Mouse (Mus musculus): ENCODE results near the gene AI413582. TPM values are rescaled to one million over a fixed set of nuclear protein-coding genes. Genes with fewer than 3 reads are reported as not detected.

Gene AI413582
- polyA plus RNA-seq, 1 experiment = 85.6 TPM

DNA sequence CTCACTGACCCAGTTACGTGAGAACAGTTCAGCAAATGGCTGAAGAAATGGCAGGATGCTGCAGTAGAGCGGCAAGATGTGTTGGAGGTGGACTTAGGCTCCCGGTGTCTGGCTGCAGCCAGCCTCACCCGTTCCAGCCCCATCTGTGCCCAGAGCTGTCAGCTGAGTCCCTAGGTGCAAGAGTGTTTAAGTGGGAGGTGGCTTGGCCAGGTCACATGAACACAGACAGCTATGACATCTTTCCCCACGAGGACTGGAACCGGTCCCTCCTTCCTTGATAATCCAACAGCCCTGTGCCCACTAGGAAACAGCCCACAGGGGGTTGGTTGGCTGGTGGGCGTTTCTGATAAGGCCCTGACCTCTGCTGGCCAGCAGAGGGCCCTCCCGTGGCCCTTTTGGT, 37.5 kb downstream of the AI413582 start:
- Histone ChIP-seq H3K4me3 (ENCODE audit: insufficient read depth, low read length) (no peak overlapping the region), H3K27ac (ENCODE audit: insufficient read depth, low read depth, low read length) (no peak overlapping the region), H3K4me1 (ENCODE audit: control insufficient read depth, insufficient read depth, low read length) (peaks cover 6% of the 10 kb centered on the region)
- TF ChIP-seq CTCF (IDR thresholded peaks at IDR 0.05; ENCODE audit: low read depth, low read length) (peak; percentile 41; the same call in 1 of the 2 replicates), POLR2A (IDR thresholded peaks at IDR 0.05; ENCODE audit: borderline replicate concordance, low read depth, low read length) (no peak)

GRCm38 (mm10) chr17:27527188-27527587, 38.4 kb downstream of the AI413582 start:
- Histone ChIP-seq H3K4me3 (ENCODE audit: insufficient read depth, low read length) (no peak overlapping the region), H3K4me1 (ENCODE audit: control insufficient read depth, insufficient read depth, low read length) (peaks cover 6% of the 10 kb centered on the region), H3K27ac (ENCODE audit: insufficient read depth, low read depth, low read length) (0 out of 2 replicates have a peak overlapping the region, but pooled peaks have one; percentile 13)
- TF ChIP-seq CTCF (IDR thresholded peaks at IDR 0.05; ENCODE audit: low read depth, low read length) (no peak), POLR2A (IDR thresholded peaks at IDR 0.05; ENCODE audit: borderline replicate concordance, low read depth, low read length) (no peak)

DNA sequence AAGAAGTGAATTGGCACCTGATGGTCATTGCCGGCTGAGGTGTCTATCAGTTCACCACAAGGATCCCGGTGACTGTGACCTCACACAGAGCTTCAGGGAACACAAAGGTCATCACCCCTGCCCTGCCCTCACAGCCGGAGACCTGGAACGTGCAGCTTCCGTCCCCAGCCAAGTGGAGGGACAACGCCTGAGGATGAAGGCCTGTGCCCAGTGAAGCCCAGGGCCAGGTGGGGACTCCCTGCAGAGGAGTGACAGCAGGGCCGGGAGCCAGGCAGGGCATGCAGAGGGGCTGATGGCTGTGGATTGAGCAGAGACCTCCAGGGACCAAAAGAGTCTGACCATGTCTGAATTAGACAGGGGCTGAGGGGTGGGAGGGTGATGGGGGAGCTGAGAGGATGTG, 42.4 kb downstream of the AI413582 start:
- Histone ChIP-seq H3K27ac (ENCODE audit: insufficient read depth, low read depth, low read length) (no peak overlapping the region), H3K4me3 (ENCODE audit: insufficient read depth, low read length) (no peak overlapping the region), H3K4me1 (ENCODE audit: control insufficient read depth, insufficient read depth, low read length) (peaks cover 6% of the 10 kb centered on the region)
- TF ChIP-seq POLR2A (IDR thresholded peaks at IDR 0.05; ENCODE audit: borderline replicate concordance, low read depth, low read length) (no peak), CTCF (IDR thresholded peaks at IDR 0.05; ENCODE audit: low read depth, low read length) (no peak)

DNA sequence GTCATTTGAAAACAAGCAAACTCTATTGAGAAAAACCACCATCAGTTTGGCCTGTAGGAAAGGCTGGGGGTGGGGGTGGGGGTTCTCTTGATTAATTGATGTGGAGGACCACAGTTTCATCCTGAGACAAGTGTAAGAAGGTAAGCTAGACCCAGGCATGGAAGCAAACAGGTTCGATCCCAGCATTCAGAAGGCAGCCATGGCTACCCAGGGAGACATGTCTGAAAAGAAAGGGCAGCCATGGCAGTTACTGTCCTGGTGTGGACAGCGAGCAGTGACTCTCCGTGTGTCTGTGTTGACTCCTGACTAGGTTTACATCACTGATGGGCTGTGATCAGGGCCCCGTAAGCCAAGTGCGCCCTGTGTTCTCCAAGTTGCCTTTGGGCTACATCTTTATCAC, 44.3 kb downstream of the AI413582 start, which contains the start of gene Grm4:
Grm4 (minus strand) TSS at position 101 of the 400 bp plus-strand sequence.
- Histone ChIP-seq H3K4me1 (ENCODE audit: control insufficient read depth, insufficient read depth, low read length) (no peaks in the 10 kb centered on the region), H3K4me3 (ENCODE audit: insufficient read depth, low read length) (no peak within 1 kb of the TSS), H3K27ac (ENCODE audit: insufficient read depth, low read depth, low read length) (no peak within 1 kb of the TSS)
- TF ChIP-seq CTCF (IDR thresholded peaks at IDR 0.05; ENCODE audit: low read depth, low read length) (no peak), POLR2A (IDR thresholded peaks at IDR 0.05; ENCODE audit: borderline replicate concordance, low read depth, low read length) (no peak)

DNA sequence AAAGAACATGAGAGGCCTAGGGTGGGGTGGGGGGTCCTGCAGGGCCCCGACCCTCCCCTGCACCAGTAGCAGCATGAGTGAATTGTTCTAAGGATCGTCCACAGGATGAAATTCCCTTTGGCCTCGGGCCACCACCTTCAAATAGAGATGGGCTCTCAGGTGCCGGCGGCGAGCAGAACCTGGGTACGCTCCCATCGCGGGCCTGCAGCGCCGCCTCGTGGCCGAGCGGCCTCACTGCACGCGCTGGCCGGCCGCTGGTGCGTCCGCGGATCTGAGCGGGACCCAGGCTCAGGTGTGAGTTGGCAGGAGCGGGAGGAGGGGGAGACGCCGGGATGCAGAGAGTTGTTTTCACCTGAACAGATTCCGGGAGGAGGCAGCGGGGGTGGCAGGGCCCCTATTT, 45.0 kb downstream of the AI413582 start:
- no peak overlapping the region for H3K4me3 ChIP-seq (ENCODE audit: insufficient read depth, low read length)
- no peak for TF ChIP-seq POLR2A (IDR thresholded peaks at IDR 0.05; ENCODE audit: borderline replicate concordance, low read depth, low read length)
- TF ChIP-seq CTCF (IDR thresholded peaks at IDR 0.05; ENCODE audit: low read depth, low read length) = peak; percentile 93
- H3K27ac ChIP-seq (ENCODE audit: insufficient read depth, low read depth, low read length) = no peak overlapping the region
- no peaks in the 10 kb centered on the region for H3K4me1 ChIP-seq (ENCODE audit: control insufficient read depth, insufficient read depth, low read length)

GRCm38 (mm10) chr17:27518700-27519595, 46.6 kb downstream of the AI413582 start:
- H3K4me3 ChIP-seq (ENCODE audit: insufficient read depth, low read length) = no peak overlapping the region
- no peak overlapping the region for H3K27ac ChIP-seq (ENCODE audit: insufficient read depth, low read depth, low read length)
- H3K4me1 ChIP-seq (ENCODE audit: control insufficient read depth, insufficient read depth, low read length) = no peaks in the 10 kb centered on the region
- TF ChIP-seq POLR2A (IDR thresholded peaks at IDR 0.05; ENCODE audit: borderline replicate concordance, low read depth, low read length) (no peak), CTCF (IDR thresholded peaks at IDR 0.05; ENCODE audit: low read depth, low read length) (no peak)

GRCm38 (mm10) chr17:27518296-27518695, 47.3 kb downstream of the AI413582 start:
- H3K4me1 ChIP-seq (ENCODE audit: control insufficient read depth, insufficient read depth, low read length) = no peaks in the 10 kb centered on the region
- TF ChIP-seq CTCF (IDR thresholded peaks at IDR 0.05; ENCODE audit: low read depth, low read length) (no peak), POLR2A (IDR thresholded peaks at IDR 0.05; ENCODE audit: borderline replicate concordance, low read depth, low read length) (no peak)

DNA sequence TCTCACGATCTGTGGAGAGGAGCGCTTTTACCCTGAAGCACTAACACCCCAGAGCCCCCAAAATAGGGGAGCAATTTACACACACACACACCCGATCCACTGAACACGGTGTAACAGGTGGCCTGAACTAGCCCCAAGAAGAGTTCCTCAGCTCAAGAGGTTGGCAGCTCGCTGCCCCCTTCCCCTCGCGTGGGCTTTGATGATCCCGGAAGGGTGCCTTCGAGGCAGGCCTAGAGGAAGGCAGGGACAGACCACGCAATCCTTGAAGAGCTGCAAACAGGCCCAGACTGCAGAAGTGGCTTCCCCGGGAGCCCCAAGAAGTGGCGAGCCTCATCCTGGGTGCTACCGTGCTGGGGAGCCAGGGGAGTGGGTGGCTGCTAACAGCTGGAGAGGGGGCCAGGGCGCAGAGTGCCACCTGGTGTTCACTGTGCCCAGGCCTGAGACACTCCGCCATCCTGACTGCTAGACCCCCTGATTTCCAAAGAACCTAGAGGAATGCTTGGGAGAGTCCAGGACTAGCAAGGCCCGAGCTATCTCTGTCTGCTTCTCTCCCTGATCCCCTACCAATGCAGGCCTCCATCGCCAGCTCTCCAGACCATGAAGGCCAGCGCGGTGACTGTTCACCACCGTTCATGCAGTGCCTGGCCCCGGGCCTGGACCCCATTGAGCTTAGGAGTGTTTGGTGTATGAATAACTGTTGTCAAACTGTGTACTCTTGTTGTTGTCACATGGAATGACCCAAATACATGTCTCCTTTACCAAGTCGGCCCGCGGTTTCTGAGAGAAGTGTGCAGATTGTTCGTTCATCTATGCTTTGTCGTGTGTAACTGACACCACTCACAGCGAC, 51.4 kb downstream of the AI413582 start:
- TF ChIP-seq CTCF (IDR thresholded peaks at IDR 0.05; ENCODE audit: low read depth, low read length) = 0 out of 2 replicates have a peak, but pooled peaks have one; percentile 5
- TF ChIP-seq POLR2A (IDR thresholded peaks at IDR 0.05; ENCODE audit: borderline replicate concordance, low read depth, low read length) = no peak
- Histone ChIP-seq H3K27ac (ENCODE audit: insufficient read depth, low read depth, low read length) (no peak overlapping the region), H3K4me1 (ENCODE audit: control insufficient read depth, insufficient read depth, low read length) (no peaks in the 10 kb centered on the region), H3K4me3 (ENCODE audit: insufficient read depth, low read length) (no peak overlapping the region)

More at GRCm38 (mm10) chr17:27518296-27518695, 47.3 kb downstream of the AI413582 start:
- H3K4me3 ChIP-seq (ENCODE audit: insufficient read depth, low read length) = no peak overlapping the region
- H3K27ac ChIP-seq (ENCODE audit: insufficient read depth, low read depth, low read length) = no peak overlapping the region

Other genes starting within 250 kb of the AI413582 start
- not detected in 2 replicates for gene Grm4, start 44.4 kb downstream of the AI413582 start, polyA plus RNA-seq (2012; ENCODE audit: insufficient read depth, insufficient read length, missing spikeins)
- 151 and 159 TPM in 2 replicates for gene Hmga1, start 9.3 kb downstream of the AI413582 start, polyA plus RNA-seq (2012; ENCODE audit: insufficient read depth, insufficient read length, missing spikeins)
- 55.7 and 58.0 TPM in 2 replicates for gene Nudt3, start 57.7 kb upstream of the AI413582 start, polyA plus RNA-seq (2012; ENCODE audit: insufficient read depth, insufficient read length, missing spikeins)
- gene RPS10-NUDT3, start 69.5 kb upstream of the AI413582 start, polyA plus RNA-seq (2012; ENCODE audit: insufficient read depth, insufficient read length, missing spikeins) = not detected in 2 replicates
- 1,367 and 1,405 TPM in 2 replicates for gene Rps10, start 70.9 kb upstream of the AI413582 start, polyA plus RNA-seq (2012; ENCODE audit: insufficient read depth, insufficient read length, missing spikeins)
- gene Pacsin1, start 89.8 kb upstream of the AI413582 start, polyA plus RNA-seq (2012; ENCODE audit: insufficient read depth, insufficient read length, missing spikeins) = not detected in 2 replicates
- gene Spdef, start 163.2 kb upstream of the AI413582 start, polyA plus RNA-seq (2012; ENCODE audit: insufficient read depth, insufficient read length, missing spikeins) = not detected in 2 replicates